Mouse (Mus musculus): ENCODE data around the gene Ceacam9.

DNA sequence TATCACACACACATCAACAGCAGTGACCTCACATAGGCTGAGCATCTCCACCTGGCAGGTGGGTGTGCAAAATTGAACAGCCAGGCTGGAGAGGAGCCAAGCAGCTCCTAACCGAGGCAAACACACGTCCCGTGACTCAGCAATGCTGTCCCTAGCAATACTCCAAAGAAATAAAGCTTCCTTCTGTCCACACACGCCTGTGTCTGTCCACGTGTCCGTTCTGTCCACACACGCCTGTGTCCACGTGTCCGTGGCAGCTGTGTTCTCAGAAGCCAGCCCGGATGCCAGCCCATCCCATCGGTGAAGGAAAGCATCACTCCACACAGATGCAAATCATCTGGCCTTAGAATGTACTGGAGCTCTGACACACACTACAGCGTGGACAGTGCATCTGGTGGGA lies 30.3 kb downstream of the Ceacam9 start:
- TF ChIP-seq CTCF (IDR thresholded peaks at IDR 0.05; ENCODE audit: borderline replicate concordance, control insufficient read depth, extremely low read depth, insufficient read depth, low read length, poor library complexity) (no peak), POLR2A (IDR thresholded peaks at IDR 0.05; ENCODE audit: control insufficient read depth, extremely low read depth, insufficient read depth, low read length, poor library complexity) (no peak)

Measured in thymus, adult 2 months (tissue).